Mouse (Mus musculus) MEL (cell line): ENCODE measurements around the gene Olfr568. TPM values are rescaled to one million over a fixed set of nuclear protein-coding genes. Genes with fewer than 3 reads are reported as not detected.

ENCODE experiments used
- DNase-seq: peaks from one replicate; pipeline ENCODE4 v3.0.0; 2011; ENCODE audit warnings: low read depth, low spot score
- H3K27ac ChIP-seq: 2 replicates; pipeline ENCODE4 v1.5.1; 2012; ENCODE audit warnings: low read depth, mild to moderate bottlenecking, control low read depth, low read length, moderate library complexity; ENCODE audit not compliant: control insufficient read depth
- H3K27me3 ChIP-seq, 2 experiments: fragments of 150-350 bp in 1 of 2; sonication (generic) in 1 of 2; 2 replicates each; pipeline ENCODE4 v1.6.1; 2012; ENCODE audit warnings: low read length in 2 of 2, mild to moderate bottlenecking in 2 of 2, improper control_type of control experiment in 1 of 2, moderate library complexity in 1 of 2; ENCODE audit not compliant: insufficient read depth in 2 of 2, control insufficient read depth in 1 of 2
- H3K36me3 ChIP-seq, 2 experiments: 2 replicates each; pipeline ENCODE4 v1.6.1; 2012 to 2014; ENCODE audit warnings: low read length in 2 of 2, improper control_type of control experiment in 1 of 2, inconsistent platforms in 1 of 2, mild to moderate bottlenecking in 1 of 2; ENCODE audit not compliant: insufficient read depth in 2 of 2, control insufficient read depth in 1 of 2
- H3K4me1 ChIP-seq, 2 experiments: fragments of 150-350 bp in 1 of 2; sonication (generic) in 1 of 2; 2 replicates each; pipeline ENCODE4 v1.6.1; 2012; ENCODE audit warnings: low read length in 2 of 2, improper control_type of control experiment in 1 of 2, mild to moderate bottlenecking in 1 of 2; ENCODE audit not compliant: insufficient read depth in 2 of 2, control insufficient read depth in 1 of 2
- H3K4me3 ChIP-seq, 2 experiments: fragments of 150-350 bp in 1 of 2; sonication (generic) in 1 of 2; 2 replicates each; pipeline ENCODE4 v1.5.1; 2012; ENCODE audit warnings: low read depth in 2 of 2, low read length in 2 of 2, mild to moderate bottlenecking in 2 of 2, moderate library complexity in 2 of 2, control low read depth in 1 of 2, improper control_type of control experiment in 1 of 2; ENCODE audit not compliant: control insufficient read depth in 1 of 2, insufficient read depth in 1 of 2
- H3K79me2 ChIP-seq: 2 replicates; pipeline ENCODE4 v1.6.1; 2012; ENCODE audit warnings: mild to moderate bottlenecking, low read length, moderate library complexity; ENCODE audit not compliant: control insufficient read depth, poor library complexity, insufficient read depth
- H3K9ac ChIP-seq: 2 replicates; pipeline ENCODE4 v1.6.1; 2012; ENCODE audit warnings: low read depth, mild to moderate bottlenecking, control low read depth, low read length, moderate library complexity; ENCODE audit not compliant: control insufficient read depth, poor library complexity, severe bottlenecking
- H3K9me3 ChIP-seq: fragments of 150-350 bp; sonication (generic); replicated peaks from 2 replicates; pipeline ENCODE4 v1.6.1; 2012; ENCODE audit warnings: mild to moderate bottlenecking, low read length, improper control_type of control experiment, moderate library complexity; ENCODE audit not compliant: insufficient read depth
- CHD1 ChIP-seq: IDR thresholded peaks from 2 replicates; pipeline ENCODE4 v1.6.1; 2012; ENCODE audit warnings: low read depth, mild to moderate bottlenecking, inconsistent platforms, low read length, improper control_type of control experiment
- CTCF ChIP-seq, 3 experiments: IDR thresholded peaks in 2 of 3; conservative IDR thresholded peaks in 1 of 3; 2 replicates each; pipeline ENCODE4 v1.5.1; 2011 to 2012; ENCODE audit warnings: low read length in 3 of 3, low read depth in 2 of 3, mild to moderate bottlenecking in 2 of 3, improper control_type of control experiment in 1 of 3, inconsistent platforms in 1 of 3, mixed read lengths in 1 of 3, moderate library complexity in 1 of 3; ENCODE audit not compliant: control insufficient read depth in 1 of 3, insufficient read depth in 1 of 3, poor library complexity in 1 of 3, severe bottlenecking in 1 of 3
- E2F4 ChIP-seq: IDR thresholded peaks from 2 replicates; pipeline ENCODE4 v1.6.1; 2011; ENCODE audit warnings: low read depth, low read length, improper control_type of control experiment, borderline replicate concordance
- ELF1 ChIP-seq: IDR thresholded peaks from 2 replicates; pipeline ENCODE4 v1.6.1; 2014; ENCODE audit warnings: low read depth, mild to moderate bottlenecking, inconsistent platforms, low read length, improper control_type of control experiment, moderate library complexity
- EP300 ChIP-seq, 2 experiments: IDR thresholded peaks; 2 replicates each; pipeline ENCODE4 v1.6.1; 2011; ENCODE audit warnings: improper control_type of control experiment in 2 of 2, low read length in 2 of 2, low read depth in 1 of 2, mild to moderate bottlenecking in 1 of 2
- ETS1 ChIP-seq: IDR thresholded peaks from 2 replicates; pipeline ENCODE4 v1.6.1; 2012; ENCODE audit warnings: low read depth, mild to moderate bottlenecking, inconsistent platforms, low read length, improper control_type of control experiment, moderate library complexity
- MAZ ChIP-seq: IDR thresholded peaks from 2 replicates; pipeline ENCODE4 v1.6.1; 2012; ENCODE audit warnings: low read depth, mild to moderate bottlenecking, inconsistent platforms, low read length, improper control_type of control experiment
- MYB ChIP-seq: IDR thresholded peaks from 2 replicates; pipeline ENCODE4 v1.6.1; 2011; ENCODE audit warnings: mild to moderate bottlenecking, low read depth, low read length, improper control_type of control experiment
- POLR2A ChIP-seq, 2 experiments: IDR thresholded peaks; 2 replicates each; pipeline ENCODE4 v1.6.1; 2011 to 2012; ENCODE audit warnings: low read length in 2 of 2, mild to moderate bottlenecking in 2 of 2, control low read depth in 1 of 2, improper control_type of control experiment in 1 of 2, low read depth in 1 of 2, moderate library complexity in 1 of 2; ENCODE audit not compliant: control insufficient read depth in 1 of 2, insufficient read depth in 1 of 2, poor library complexity in 1 of 2
- POLR2AphosphoS2 ChIP-seq: IDR thresholded peaks from 2 replicates; pipeline ENCODE4 v1.6.1; 2011; ENCODE audit warnings: low read length, improper control_type of control experiment
- RCOR1 ChIP-seq: IDR thresholded peaks from 2 replicates; pipeline ENCODE4 v1.6.1; 2012; ENCODE audit warnings: low read depth, mild to moderate bottlenecking, inconsistent platforms, low read length, improper control_type of control experiment
- SMC3 ChIP-seq: IDR thresholded peaks from 2 replicates; pipeline ENCODE4 v1.6.1; 2011; ENCODE audit warnings: low read depth, low read length, improper control_type of control experiment
- TCF12 ChIP-seq: IDR thresholded peaks from 2 replicates; pipeline ENCODE4 v1.6.1; 2014; ENCODE audit warnings: low read depth, mild to moderate bottlenecking, inconsistent platforms, low read length, improper control_type of control experiment, moderate library complexity
- UBTF ChIP-seq: IDR thresholded peaks from 2 replicates; pipeline ENCODE4 v1.6.1; 2012; ENCODE audit warnings: low read depth, mild to moderate bottlenecking, inconsistent platforms, low read length, improper control_type of control experiment, moderate library complexity, borderline replicate concordance; ENCODE audit not compliant: insufficient read depth
- USF2 ChIP-seq, 2 experiments: IDR thresholded peaks; 2 replicates each; pipeline ENCODE4 v1.6.1; 2011 to 2012; ENCODE audit warnings: improper control_type of control experiment in 2 of 2, low read length in 2 of 2, borderline replicate concordance in 1 of 2, inconsistent platforms in 1 of 2, low read depth in 1 of 2, mild to moderate bottlenecking in 1 of 2; ENCODE audit not compliant: insufficient read depth in 1 of 2
- ZMIZ1 ChIP-seq: IDR thresholded peaks from 2 replicates; pipeline ENCODE4 v1.6.1; 2012; ENCODE audit warnings: low read depth, mild to moderate bottlenecking, inconsistent platforms, low read length, improper control_type of control experiment, moderate library complexity
- polyA plus RNA-seq, 2 experiments: library from polyadenylated mRNA; stranded (reverse) in 1 of 2; unstranded in 1 of 2; fragments of >175 nt in 1 of 2; fragments of >200 nt in 1 of 2; gene quantifications; 2 replicates each; pipeline versions ENCODE4 v1.2.1 to v1.2.4; 2012; ENCODE audit warnings: low replicate concordance in 2 of 2, low read depth in 1 of 2; ENCODE audit not compliant: insufficient read length in 2 of 2, insufficient read depth in 1 of 2, missing spikeins in 1 of 2
- total RNA-seq: library from RNA; depleted of rRNA; stranded (reverse); fragments of 300-350 nt; gene quantifications from 2 replicates; pipeline ENCODE4 v1.2.3, GENCODE M21; 2012

The Olfr568 gene
- total and polyA plus RNA-seq, 3 experiments, result not detected

DNA sequence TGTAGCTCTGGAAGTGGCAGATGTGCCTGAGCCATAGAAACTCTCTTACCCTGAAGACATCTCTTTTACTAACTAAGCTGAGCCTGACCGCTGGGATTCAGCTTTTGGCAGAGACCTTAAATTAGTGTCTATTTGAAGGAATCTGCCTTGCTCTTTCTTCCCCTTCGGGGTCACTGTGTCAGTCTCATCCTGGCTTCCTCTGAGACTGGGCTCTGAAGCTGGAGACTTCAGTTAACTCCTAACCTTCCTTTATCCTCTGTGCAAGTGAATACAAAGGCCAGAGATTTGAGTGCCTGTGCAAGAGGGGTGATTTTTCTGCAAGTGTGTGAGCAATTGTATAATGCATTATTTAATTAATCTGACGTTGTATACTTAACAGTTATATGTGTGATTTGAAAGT, 13.9 kb downstream of the Olfr568 start, which contains the start of gene Olfr569:
Gene Olfr569 (minus strand): TSS at position 101 of the 400 bp plus-strand sequence.
- no peak within 1 kb of the TSS for H3K9ac ChIP-seq
- no peak for DNase-seq
- no peaks in the 10 kb centered on the region for H3K4me1 ChIP-seq
- TF ChIP-seq TCF12 (no peak), ETS1 (no peak), ZMIZ1 (no peak), USF2 (IDR thresholded peaks at IDR 0.05; ENCODE audit: borderline replicate concordance in 1 of 2, insufficient read depth in 1 of 2, low read depth in 1 of 2, low read length in 2 of 2) (no peak), CHD1 (no peak), RCOR1 (no peak), SMC3 (no peak), POLR2AphosphoS2 (no peak), MYB (no peak), EP300 (IDR thresholded peaks at IDR 0.05; ENCODE audit: low read depth in 1 of 2, low read length in 2 of 2) (no peak)
- no peaks in the 10 kb centered on the region; a peak in 1 of 4 replicates for H3K27me3 ChIP-seq
- H3K4me3 ChIP-seq, result no peak within 1 kb of the TSS
- H3K27ac ChIP-seq, result no peak within 1 kb of the TSS
- H3K9me3 ChIP-seq, result no peaks in the 10 kb centered on the region
- H3K79me2 ChIP-seq, result no peaks in the 10 kb centered on the region
- H3K36me3 ChIP-seq, result no peaks in the 10 kb centered on the region

- no peak overlapping the region for H3K27ac ChIP-seq
- no peak for DNase-seq
- H3K36me3 ChIP-seq, result no peaks in the 10 kb centered on the region
- TF ChIP-seq E2F4 (no peak), ELF1 (no peak), ZMIZ1 (no peak), UBTF (no peak), CTCF (IDR thresholded peaks at IDR 0.05 in 2 of 3, conservative IDR thresholded peaks at IDR 0.05 in 1 of 3; ENCODE audit: control insufficient read depth in 1 of 3, insufficient read depth in 1 of 3, low read depth in 2 of 3, low read length in 3 of 3, poor library complexity in 1 of 3, severe bottlenecking in 1 of 3) (no peak)
- TF ChIP-seq, all 39 proteins: peak for 0
- Histone ChIP-seq H3K9me3 (no peaks in the 10 kb centered on the region), H3K4me3 (no peak overlapping the region), H3K9ac (no peak overlapping the region), H3K4me1 (no peaks in the 10 kb centered on the region), H3K27me3 (no peaks in the 10 kb centered on the region), H3K79me2 (no peaks in the 10 kb centered on the region)
These were observed 38.3 kb downstream of the Olfr568 start for GRCm38 (mm10) chr7:102915261-102915660.

GRCm38 (mm10) chr7:102916405-102916804, 39.5 kb downstream of the Olfr568 start:
- H3K27ac ChIP-seq, result no peak overlapping the region
- H3K36me3 ChIP-seq, result no peaks in the 10 kb centered on the region
- no peaks in the 10 kb centered on the region for H3K4me1 ChIP-seq
- no peak for TF ChIP-seq RCOR1
- no peak for TF ChIP-seq POLR2A (IDR thresholded peaks at IDR 0.05; ENCODE audit: control insufficient read depth in 1 of 2, insufficient read depth in 1 of 2, low read depth in 1 of 2, low read length in 2 of 2, poor library complexity in 1 of 2)
- no peak for TF ChIP-seq MAZ
- no peaks in the 10 kb centered on the region for H3K9me3 ChIP-seq
- no peak overlapping the region for H3K4me3 ChIP-seq
- no peaks in the 10 kb centered on the region for H3K27me3 ChIP-seq
- no peak overlapping the region for H3K9ac ChIP-seq
- no peaks in the 10 kb centered on the region for H3K79me2 ChIP-seq
- no peak for DNase-seq
